Mouse (Mus musculus): ENCODE measurements at regions not wholly inside any gene's neighbourhood (a gene's known extent, or its start where the extent isn't known, plus 50 kb on each side); places are given as distances from the start of the nearest gene placed in this dataset.

DNA sequence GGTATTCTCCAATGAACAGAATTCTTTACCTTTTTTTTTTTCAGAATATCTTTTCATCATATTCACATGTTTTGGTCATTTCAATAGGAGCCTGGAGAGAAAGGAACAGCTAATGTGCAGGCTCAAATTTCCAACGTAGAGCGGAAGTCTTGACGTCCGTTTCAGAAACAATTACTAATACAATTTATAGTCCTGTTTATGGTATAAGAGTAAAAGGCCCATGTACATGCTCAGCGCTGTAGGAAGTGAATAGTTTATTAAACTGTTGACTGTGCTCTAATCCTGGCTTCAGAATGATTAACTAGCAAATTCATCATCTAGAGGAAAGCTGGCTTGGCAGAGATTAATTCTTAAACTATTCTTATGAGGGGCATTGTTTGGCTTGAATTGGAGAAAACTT lies 142.1 kb downstream of the Pik3r1 start:
- peak; percentile 31 for DNase-seq (ENCODE audit: low read depth, low spot score)

DNA sequence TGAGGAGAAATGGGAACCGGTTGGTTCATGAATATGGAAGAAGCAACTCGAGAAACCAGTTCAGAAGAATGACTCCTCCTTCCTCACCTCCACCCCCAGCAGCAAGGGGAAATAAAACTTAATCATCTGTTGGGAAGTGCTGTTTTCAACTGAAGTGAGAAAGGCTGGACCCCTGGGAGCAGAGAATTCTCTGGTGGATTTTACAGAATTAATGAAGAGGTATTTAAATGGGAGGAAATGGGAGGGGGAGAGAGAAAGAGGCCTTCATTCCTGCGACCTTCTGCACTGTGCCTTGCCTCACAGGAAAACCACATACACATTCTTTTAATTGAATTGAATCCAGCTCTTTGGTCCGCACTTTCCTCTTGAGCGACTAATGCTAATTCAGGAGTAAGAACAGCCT lies 143.8 kb downstream of the Pik3r1 start:
- DNase-seq (ENCODE audit: low read depth, low spot score), result no peak

DNA sequence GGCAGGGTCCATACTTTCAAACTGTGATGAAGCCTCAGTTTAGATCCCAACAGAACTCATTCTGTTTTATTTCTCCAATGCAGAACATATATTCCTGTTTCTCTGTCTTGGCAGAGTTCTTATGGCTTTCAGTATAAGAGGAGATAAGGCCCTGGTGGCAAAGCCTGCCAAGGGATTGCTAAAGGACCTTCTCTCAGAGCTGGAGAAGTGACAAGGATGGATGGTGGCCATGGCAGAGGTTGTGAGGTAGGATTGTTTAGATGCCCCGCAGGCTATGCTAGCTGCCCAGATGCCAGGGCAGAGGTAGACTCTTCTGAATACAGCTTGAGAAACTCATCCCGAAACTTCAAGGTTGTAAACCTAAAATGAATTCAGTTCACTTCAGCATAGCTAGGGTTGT lies 145.4 kb downstream of the Pik3r1 start:
- no peak for DNase-seq (ENCODE audit: low read depth, low spot score)

DNA sequence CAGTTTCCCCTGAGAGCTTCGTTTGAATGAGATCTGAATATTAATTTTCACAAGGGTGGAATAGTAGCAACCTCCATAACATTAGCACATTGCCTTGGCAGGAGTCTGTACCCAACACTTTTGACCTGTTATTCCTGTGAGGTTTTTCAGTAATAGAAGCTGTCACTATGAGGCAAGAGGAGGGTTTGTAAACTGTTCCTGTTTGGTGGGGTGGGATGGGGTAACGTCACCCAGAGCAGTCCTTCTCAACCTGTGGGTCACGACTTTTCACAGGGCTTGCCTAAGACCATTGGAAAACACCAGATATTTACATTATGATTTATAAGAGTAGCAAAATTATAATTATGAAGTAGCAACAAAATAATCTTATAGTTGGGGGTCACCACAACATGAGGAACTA lies 147.4 kb downstream of the Pik3r1 start:
- no peak for DNase-seq (ENCODE audit: low read depth, low spot score)

DNA sequence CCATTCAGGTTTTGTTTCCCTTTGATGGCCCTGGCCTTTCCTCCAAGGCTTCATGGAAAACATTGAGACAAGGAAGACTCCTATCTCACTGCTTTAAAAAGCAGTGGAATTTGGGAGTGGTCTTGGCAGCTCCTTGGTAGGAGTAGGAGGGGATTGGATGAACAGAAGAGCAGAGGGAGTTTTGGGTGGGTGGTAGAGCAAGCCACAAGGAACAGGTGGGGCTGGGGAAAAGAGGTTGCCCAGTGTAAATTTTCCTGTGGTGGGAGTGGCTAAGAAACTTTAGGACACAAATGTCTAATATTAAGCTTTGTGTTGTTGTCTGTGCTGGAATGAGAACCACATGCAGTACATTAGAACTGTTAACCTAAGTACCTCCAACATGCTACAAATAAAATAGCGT lies 148.9 kb downstream of the Pik3r1 start:
- DNase-seq (ENCODE audit: low read depth, low spot score), result no peak

DNA sequence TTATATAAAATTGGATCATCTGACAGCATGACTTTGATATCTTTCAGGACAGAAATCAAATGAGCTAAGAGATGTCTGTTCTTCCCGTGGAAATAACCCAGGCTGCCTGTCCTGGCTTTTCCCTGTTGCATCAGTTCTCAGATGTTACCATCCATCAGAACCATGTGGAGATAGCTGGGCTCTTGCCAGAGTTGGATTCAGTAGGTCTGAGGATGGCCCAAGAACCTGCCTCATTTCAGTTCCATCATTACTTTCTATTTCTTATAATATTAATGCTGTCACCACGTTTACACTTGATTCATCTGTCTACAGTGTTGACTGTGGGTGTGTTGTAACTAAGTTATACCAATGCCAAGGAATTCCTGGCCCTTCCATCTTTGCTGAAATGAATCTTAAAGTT lies 155.2 kb downstream of the Pik3r1 start:
- no peak for DNase-seq (ENCODE audit: low read depth, low spot score)

DNA sequence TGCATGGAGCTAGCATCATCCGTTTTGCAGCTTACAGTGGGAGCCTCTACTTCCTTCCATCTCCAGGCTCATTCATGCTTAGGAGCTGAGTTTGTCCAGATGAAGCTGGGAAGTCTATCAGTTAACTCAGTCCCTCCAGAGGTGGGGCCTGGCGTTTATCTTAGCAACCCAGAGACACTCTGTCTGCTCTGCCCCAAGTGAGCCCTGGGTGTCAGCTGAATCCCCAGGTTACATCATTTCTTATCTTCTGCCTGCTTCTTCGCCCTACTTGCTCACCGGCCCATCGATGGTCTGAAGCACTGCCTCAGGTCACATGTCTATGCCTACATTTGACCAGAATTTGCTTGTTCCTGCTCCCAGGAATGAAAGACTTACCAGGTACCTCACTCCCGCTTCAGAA lies 156.3 kb downstream of the Pik3r1 start:
- DNase-seq (ENCODE audit: low read depth, low spot score), result no peak

DNA sequence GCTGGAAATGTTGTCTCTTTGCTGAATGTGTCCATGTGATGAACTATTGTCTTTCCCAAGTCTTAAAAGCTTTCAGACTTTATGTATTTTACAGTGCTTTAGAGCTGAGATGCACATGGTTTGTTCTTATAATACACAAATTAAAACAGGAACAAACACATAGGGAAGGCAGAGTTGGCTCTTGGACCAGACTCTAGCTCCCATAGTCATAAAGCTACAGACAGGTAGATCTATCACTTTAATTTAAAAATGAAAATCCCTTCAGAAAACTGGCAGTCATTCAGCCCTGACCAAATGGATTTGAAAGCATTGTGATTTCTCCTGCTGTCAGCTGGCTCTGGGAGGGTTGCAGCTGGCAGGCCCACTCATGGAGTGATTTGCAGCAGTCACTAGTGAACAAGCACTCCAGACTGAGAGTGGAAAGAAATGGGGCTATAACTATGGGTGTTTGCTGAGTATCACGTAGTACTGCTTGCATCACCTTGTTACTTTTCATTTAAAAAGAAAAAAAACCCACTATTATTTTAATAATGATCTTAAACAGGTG lies 161.8 kb downstream of the Pik3r1 start:
- no peak for DNase-seq (ENCODE audit: low read depth, low spot score)

DNA sequence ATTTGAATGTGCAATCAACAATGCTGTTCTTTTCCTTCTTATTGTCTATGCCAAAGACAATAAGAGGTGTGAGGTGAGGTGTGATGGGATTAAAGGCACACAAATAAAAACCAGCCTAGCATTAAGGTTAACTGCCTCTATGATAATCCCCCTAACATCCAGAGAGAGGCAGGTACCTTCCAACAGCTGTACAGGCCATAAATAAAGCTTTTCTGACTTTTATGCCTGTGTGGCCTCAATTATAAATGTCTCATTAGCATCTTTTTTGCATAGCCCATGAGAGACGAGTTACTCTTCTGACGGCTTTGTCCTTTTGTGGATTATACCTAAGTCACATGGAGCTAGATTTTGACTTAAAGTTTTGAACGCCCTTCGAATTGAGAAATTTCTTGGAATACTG lies 162.3 kb downstream of the Pik3r1 start:
- DNase-seq (ENCODE audit: low read depth, low spot score), result no peak

DNA sequence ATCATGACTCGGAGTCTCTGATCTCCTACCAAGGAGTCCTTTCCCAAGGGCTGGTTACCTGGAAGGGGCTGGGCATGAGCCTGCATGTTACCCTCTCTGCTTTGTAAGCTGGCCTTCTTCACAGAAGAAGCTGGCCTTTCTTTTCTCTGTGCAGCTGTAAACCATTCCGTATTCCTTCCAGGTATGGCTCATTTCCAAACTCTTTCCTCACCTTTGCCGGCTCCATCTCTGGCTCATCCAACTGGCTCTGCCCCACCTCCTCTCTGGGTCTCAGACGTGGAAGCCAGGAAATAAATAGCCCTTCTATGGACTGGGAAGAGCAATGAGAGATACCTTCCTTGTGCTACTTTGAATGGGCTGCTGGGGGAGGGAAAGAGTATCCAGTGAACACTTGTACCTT lies 163.0 kb downstream of the Pik3r1 start:
- no peak for DNase-seq (ENCODE audit: low read depth, low spot score)

DNA sequence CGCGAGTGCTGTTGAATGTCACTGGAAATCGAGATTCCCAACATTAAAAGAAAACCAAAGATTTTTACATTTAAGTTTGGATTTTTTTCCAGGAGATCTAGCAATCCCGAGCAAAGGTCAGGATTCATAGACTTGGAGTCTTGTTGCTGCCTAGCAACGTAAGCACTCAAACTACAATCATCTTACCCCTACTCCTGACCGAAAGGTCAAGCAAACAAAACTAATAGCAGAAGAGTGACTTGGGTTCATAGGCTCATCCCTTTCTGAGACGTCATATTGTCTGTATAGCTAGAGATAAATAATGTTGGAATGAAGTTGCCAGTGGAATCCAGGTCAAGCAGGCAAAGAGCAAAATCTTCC lies 169.9 kb downstream of the Pik3r1 start:
- no peak for DNase-seq (ENCODE audit: low read depth, low spot score)

DNA sequence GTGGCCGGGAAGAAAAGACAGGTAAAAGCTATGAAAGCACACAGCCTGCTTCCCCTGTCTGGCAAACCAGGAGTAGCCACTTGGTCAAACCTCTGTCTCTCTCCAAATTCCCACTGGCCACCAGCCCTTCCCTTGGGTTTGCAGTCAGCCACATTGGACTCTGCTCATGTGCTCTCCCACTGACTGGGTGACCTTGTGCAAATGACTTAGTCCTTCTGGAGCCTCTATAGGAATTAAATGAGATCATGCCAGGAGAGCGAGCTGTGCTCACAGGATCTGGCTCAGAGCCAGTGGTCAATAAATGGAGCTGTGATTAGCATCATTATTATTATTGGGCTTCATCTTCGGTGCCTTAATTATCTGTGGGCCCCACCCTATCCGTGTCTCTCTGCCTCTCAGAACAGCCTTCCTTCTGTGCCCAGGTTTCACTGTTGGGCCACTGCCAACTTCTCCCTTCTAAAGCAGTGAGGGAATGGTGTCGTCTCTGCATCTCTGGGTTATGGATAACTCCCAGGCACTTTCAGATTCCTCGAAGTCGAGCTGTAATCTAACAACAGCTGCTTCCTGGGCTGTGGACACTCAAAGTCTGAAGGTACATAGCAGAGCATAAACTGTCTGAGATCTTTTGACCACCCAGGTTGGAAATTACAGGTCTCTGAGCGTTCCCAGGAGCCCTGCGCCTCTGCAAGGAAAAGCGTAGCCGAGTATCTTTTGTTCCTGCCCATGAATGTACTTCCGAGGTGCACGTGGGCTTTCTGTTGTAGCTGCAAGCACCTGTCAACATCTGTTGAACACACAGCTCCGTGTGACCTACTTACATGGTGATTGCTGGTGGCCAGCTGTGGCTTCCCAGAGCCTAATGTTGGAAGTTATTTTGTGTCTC lies 170.5 kb downstream of the Pik3r1 start:
- DNase-seq (ENCODE audit: low read depth, low spot score), result no peak

DNA sequence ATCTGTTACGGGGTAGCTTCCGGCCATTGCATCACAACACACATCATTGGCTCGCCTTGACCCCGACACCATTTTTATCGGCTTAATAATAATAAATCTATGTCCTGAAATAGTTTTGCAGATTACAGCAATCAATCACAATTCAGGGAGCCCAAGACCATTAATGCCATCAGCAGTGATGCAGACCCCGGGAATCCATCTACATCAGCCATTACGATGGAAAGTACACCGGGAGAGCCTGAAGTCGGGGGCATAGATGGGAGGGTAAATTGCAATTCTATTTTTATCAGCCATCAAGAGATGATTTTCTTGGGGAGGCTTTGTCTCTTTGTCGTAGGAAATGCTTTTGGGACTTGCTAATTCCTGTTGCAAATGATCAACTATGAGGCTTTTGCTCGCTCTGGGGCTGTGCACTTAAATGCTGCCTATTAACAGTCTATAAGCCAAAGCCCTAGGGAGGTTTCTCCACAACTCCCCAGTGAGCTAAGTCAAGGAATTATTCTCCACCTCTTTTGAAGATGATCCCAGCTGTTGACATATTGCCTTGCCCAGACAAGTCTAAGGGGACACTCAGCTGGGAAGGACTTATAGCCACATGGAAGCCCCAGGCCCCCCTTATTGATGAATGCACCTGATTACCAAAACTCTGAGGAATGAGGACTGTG lies 173.4 kb downstream of the Pik3r1 start:
- no peak for DNase-seq (ENCODE audit: low read depth, low spot score)

DNA sequence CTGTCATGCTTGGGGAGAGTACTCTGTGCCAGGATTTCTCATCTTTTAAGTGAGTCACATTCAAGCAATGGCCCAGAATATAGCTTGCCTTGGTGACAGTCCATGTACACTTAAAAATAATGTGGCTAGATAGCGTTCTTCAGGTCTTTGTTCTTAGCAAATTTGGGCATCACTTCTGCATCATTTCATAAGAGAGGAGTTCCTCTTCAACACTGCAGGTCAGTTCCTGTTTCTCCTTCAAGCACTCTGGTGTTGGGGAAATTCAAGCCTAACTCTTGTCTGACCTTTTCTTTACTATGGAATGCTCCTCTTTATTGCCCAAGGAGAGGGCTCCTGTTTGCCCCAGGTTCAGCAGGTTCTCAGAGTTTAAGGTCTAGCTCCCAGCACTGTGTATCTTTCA lies 175.7 kb downstream of the Pik3r1 start:
- no peak for DNase-seq (ENCODE audit: low read depth, low spot score)

DNA sequence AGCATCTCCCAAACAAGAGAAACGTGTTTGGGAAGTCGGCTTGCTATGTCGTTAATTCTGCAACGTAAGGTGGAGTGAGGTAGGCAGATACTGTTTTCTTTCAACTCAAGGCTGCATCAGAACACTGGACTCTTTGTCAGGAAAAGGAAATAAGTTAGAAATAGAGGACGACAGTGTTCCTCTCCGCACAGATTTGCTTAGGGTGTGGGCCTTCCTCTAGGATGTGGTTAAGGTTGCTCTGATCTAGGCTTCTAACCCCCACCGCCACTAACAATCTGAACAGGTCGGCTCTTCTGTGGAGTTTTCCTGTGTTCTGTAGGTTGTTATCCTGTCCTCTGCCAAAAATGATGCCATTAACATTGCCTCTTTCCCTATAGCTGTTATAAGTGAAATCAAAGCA lies 179.1 kb downstream of the Pik3r1 start:
- no peak for DNase-seq (ENCODE audit: low read depth, low spot score)

DNA sequence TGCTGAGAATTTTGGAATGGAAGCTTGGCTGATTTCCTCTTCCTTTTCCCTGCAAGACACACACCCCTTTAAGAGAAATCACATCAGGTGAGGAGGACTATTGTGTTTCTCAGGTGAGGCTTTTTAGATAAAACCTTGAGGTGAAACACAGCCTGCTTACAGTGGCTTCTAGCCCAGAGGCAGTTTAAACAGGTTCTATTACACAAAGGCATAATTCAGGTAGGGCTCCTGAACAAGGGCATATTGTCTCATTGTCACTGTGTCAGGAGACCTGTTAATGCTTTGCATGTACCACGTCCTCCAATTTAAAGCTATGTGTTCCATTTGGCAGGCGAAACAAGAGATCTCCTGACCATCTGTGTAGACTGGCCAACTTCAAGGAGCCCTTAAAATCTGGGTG lies 181.2 kb downstream of the Pik3r1 start:
- no peak for DNase-seq (ENCODE audit: low read depth, low spot score)

DNA sequence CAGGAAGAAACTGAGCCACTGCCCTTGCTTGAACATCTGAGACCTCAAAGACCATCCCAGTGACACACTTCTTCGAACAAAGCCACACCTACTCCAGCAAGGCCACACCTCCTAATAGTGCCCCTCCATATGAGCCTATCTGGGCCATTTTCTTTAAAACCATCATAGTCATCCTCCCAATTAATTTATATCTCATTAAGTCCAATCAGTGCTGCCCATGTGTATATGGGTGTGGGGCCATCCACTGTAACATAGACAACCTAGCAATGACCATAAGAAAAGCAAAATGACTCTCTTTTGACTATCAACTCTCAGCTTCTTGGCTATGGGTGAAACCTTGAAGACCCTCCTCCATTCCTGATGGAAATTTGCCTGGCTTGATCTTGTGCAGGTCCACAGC lies 191.5 kb downstream of the Pik3r1 start:
- DNase-seq (ENCODE audit: low read depth, low spot score), result no peak

DNA sequence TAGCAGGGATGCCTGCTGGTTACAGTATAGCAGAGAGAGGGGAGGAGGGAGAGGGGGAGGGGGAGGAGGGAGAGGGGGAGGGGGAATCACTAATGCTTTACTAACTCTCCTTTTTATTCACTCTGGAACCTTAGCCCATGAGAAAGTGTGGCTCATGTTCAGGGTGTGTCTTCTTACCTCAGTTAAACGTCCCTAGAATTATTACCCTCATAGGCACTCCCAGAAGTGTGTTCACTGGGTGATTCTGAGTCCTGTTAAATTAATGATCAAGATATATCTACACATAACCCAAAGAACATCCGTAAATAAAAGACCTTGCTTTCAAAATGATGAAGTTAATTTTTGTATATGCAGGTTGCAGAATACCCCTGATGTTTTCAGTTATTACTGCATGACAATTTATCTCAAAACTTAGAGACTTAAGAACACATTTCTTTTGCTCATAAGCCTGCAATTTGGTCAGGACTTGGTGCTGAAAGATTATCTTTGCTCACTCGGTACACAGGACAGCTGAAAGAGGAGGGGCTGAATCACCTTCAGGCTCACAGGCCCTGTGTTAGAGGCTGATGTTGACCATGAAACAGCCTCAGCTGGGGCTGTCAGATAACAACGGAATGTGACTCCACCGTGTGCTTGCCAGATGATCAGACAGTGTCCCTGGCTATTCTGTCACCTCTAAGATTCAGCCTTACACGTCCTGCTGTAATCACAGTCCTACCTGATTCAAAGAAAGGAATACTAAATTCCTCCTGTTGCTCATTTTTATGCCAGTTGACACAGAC lies 195.0 kb downstream of the Pik3r1 start:
- DNase-seq (ENCODE audit: low read depth, low spot score), result no peak

DNA sequence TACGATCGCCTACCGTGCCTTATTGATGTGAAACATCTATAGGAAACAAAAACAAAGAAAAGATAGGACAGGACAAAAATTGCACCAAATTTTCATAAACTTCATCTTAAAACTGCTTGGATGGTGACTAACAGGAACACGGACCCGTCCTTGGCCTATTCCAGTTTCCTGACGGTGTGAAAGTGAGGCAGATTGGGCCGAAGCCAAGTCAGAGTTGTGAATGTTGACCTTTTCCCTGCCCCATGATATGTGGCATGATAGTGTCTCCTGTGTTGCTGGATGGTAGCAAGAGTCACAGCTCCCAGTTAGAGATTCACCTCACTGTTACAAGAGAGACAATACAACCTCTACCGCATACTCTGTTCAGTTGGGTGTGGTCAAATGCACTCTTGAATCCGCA lies 195.8 kb downstream of the Pik3r1 start:
- DNase-seq (ENCODE audit: low read depth, low spot score), result no peak

DNA sequence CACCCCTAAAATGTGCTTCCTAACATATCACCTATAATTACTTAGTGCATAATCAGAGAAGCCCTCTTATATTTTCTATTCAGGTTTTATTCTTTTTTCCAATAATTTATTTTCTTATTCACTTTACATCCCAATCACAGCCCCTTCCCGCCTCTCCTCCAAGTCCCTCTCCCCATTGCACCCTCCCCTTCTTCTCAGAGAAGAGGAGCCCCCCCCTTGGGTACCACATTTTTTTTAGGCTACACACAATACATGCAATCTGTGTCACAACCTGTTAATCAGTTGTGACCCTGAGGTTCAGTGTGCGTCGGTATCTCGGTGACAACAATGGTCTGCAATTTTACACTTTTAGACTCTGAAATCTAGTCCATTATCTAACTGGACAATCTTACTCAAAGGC lies 198.0 kb downstream of the Pik3r1 start:
- DNase-seq (ENCODE audit: low read depth, low spot score), result no peak

DNA sequence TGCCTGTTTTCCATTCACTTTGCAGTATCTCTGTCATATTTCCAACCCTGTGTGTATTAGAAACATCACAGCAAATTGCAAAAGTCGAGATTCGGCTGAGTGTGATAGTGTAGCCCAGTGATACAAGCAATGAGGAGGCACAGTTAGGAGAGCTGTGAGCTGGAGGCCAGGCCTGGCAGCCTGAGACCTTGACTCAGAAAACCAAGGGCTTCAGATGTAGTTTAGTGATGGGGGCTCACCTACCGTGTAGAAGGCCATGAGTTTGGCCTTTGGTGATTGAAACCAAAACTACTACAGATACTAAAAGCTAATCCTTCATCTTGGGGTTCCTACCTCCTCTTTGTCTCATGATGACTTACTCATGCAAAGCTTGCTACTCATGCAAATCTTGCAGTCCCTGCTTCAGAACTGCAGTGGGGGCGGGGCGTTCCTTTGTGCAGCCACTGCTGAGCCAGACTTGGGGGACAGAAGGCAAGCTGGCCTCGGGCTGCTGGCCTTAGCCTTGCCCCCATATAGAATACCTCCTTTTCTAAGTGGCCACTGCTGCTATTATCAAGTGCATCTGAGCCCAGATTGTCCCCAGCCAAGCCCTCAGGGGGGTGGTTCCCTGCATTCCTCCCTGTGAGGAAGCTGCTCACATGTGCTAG lies 198.9 kb downstream of the Pik3r1 start:
- no peak for DNase-seq (ENCODE audit: low read depth, low spot score)

DNA sequence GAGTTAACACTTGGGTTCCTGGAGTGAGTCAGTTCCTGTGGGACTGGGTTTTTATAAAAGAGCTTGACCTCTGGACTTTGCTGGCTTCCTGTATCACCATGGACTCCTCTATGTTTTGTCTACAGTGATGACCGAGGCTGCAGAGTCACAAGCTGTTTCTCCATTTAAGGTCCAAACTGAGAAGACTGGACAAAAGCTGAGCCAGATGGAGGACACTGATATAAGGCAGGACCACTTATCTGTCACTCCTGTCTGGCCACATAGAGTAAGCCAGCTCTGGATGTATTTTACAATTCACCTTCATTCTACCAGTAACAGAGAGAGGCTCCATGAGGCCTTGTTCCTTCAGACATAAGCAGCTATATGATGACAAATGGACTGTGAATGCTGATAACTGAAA lies 202.7 kb downstream of the Pik3r1 start:
- DNase-seq (ENCODE audit: low read depth, low spot score), result no peak

Data from forelimb bud, embryonic 11.5 days (tissue).